Mouse (Mus musculus): ENCODE measurements around the gene Cd3eap.
A peak's percentile ranks its signal among the peaks of the same experiment; 100 is the strongest.

Cd3eap gene

DNA sequence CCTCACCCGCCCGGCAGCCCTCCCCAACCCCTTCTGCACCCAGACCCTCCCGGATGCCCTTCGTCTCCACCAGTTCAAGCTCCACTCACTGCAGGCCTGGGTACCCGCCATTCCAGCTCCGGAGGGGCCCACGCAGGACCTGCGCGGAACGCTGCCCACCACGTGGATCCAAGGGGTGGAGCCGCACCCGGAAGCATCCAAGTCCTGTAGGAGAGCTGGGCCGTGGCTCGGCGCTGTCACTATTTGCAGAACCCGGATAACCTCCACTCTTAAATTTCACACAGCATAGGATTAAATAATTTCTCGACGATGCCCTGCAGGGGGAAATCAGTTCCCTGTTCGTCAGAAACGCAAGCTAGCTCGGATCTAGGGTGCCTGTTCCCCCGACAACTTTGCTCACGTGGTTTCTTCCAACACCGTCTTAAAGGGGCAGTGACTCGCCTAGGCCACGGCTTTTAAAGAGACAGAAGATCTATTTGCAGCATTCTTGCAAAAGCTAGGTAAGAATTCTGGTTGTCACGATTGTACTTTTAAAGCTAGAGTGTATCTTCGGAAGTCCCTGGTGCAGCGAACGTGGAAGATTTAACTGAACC, at the start of gene Cd3eap, which contains the start of gene Ppp1r13l:
Gene Cd3eap, minus strand, starts transcription at position 185 of the 593 bp plus-strand sequence.
Gene Ppp1r13l, plus strand, starts transcription at position 451 of the 593 bp plus-strand sequence.
- DNase-seq (ENCODE audit: low read depth, low spot score): peak; percentile 93

DNA sequence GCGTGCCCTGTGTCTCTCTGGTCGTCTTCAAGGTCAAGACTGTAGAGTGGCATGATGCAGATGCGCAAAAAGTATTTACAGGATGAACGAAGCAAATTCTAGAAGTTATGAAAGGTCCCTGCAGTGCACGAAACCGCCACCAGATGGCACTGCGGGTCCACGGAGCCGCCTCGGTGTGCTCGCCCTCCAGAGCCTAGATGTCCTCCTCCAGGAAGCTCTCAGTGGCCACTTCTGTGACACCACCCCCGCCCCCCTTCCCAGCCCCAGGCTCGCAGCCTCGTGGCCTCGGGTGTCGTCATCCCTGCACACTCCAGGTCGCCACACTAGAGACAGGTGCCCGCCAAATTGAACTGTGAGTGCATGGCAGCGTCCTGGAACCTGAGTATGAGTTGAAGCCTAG, 46.1 kb upstream of the Cd3eap start:
- DNase-seq (ENCODE audit: low read depth, low spot score): no peak

GRCm38 (mm10) chr7:19404476-19404875, 45.2 kb upstream of the Cd3eap start, which contains the start of gene Ckm:
TSS of gene Ckm (plus strand) at chr7:19404776.
- no peak for DNase-seq (ENCODE audit: low read depth, low spot score)

DNA sequence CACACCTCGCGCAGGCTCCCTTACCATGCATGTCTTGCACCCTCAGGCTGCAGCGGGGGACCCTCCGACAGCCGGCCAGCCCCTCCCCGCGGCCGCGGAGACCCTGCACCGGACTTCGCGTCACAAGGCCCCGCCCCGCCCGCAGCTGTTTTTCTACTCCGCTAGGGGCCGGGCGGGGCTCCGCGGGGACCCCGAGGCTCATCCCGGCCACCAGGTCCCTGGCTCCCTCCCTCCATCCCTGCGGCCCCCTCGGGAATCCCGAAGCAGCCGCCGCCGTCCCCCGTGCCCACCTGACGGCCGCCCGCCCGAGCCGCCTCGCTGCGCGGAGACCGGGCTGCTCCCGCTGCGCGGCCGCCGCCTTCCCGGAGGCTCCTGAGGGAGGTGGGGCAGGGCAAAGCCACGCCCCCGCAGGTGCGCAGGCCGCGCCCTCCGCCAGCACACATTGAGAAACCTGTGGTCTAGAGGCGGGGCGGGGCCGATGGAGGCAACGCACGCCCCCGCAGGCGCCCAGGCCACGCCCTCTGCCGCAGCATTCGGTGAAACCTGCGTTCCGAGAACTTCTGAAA, 44.5 kb upstream of the Cd3eap start, which contains the start of gene Klc3:
Gene Klc3, minus strand, starts transcription at position 374 of the 566 bp plus-strand sequence.
- no peak for DNase-seq (ENCODE audit: low read depth, low spot score)

- no peak for DNase-seq (ENCODE audit: low read depth, low spot score)
Measured at GRCm38 (mm10) chr7:19402535-19403112, 43.3 kb upstream of the Cd3eap start.

DNA sequence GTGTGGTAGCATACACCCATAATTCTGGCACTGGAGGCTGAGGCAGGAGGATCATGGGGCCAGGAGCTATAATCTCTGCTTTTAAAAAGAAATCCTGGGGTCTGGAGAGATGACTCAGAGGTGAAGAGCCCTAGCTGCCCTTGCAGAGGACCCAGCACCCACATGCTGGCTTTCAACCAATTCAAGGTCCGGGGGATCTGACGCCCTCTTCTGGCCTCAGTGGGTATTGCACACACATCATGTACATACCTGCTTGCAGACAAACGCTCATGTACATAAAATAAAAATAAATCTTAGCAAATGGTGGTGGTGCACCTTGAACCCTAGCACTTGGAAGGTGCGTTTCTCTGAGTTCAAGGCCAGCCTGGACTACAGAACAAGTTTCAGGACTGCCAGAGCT, 41.7 kb upstream of the Cd3eap start:
- DNase-seq (ENCODE audit: low read depth, low spot score): no peak

DNA sequence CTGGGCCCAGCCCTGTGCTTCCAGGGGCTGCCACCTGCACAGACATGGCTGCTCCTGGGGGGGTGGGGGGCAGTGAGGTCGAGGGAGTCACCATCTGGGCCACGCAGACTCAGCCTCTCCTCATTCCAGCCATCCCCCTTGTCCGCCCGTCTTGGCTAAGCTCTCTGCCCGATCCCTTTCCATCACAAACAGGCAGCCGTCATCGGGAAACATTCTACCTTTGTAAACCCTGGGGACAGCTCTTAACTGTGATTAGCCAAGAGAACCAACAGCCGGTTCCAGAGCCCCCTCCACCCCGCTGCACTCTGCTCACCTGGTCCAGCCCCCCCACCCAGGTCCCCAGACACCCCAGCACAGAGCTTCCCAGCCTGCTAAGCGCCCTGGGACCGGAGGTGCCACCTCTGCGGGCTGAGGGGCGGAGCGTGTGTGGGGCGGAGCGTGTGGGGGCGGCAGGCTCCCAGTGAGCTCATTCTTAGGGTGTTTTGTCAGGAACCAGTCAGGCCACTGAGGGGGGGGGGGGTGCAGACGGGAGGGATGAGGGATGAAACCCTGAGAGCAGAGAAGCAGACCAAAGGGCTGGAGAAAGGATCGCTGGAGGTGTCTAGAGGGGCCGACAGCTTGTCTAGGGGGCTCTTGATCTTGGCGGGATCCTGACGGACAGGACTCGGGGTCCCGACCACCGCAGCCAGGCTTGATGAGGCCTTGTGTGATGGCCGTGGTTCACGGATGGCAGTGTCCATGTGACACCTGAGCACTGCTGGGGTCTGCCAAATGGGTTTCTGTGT, 40.4 kb upstream of the Cd3eap start:
- DNase-seq (ENCODE audit: low read depth, low spot score): no peak

GRCm38 (mm10) chr7:19394484-19394883, 35.2 kb upstream of the Cd3eap start:
- no peak for DNase-seq (ENCODE audit: low read depth, low spot score)

GRCm38 (mm10) chr7:19388699-19389413, 29.6 kb upstream of the Cd3eap start:
- DNase-seq (ENCODE audit: low read depth, low spot score): no peak

GRCm38 (mm10) chr7:19383708-19384107, 24.4 kb upstream of the Cd3eap start:
- no peak for DNase-seq (ENCODE audit: low read depth, low spot score)

DNA sequence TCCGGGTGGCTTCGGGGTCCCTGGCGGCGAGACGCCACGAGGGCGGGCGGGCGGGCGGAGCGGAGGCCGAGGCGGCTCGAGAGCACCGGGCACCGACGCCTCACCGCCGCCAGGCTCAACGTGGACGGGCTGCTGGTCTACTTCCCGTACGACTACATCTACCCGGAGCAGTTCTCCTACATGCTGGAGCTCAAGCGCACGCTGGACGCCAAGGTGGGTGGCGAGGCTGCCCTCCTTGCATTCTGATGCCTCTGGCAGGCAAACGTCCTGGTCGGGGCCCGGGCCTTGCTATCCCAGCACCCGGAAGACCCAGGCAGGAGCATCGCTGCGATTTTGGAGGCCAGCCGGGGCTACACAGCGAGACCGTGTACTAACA, 22.9 kb upstream of the Cd3eap start:
- no peak for DNase-seq (ENCODE audit: low read depth, low spot score)

DNA sequence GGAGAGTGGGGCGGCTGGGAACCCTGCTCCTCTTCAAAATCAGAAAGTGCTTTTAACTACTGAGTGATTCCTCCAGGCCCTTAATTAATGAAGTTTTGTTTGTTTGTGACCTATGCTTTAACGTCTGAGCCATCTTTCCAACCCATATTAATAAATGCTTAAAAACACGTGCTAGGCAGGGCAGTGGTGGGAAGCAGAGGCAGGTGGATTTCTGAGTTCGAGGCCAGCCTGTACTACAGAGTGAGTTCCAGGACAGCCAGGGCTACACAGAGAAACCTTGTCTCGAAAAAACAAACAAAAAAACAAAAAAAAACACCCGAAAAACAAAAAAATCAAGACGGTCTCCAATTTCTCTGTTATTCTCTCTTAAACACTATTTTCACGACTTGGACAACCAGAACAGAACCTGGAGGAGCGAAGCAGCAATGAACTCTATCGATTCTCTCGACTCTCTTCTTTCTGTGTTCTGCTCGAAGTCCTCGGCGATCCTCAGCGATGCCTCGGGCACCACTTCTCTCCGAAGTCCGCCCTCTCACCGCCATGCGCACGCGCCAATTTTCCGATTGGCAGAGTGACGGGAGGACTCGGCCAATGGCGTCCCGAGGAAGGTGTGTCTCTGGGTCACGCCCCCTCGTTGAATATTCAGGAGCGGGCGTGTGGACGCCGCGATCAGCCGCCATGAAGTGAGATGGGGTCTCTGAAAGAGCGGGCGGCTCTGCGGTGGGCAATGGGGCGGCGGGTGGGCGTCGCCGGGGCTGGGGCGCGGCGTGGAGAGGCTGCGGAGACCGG, 22.3 kb upstream of the Cd3eap start, which contains the start of gene Ercc2:
Gene Ercc2, plus strand, starts transcription at position 634 of the 789 bp plus-strand sequence.
- DNase-seq (ENCODE audit: low read depth, low spot score): peak; percentile 98

GRCm38 (mm10) chr7:19378049-19378448, 18.8 kb upstream of the Cd3eap start:
- no peak for DNase-seq (ENCODE audit: low read depth, low spot score)

DNA sequence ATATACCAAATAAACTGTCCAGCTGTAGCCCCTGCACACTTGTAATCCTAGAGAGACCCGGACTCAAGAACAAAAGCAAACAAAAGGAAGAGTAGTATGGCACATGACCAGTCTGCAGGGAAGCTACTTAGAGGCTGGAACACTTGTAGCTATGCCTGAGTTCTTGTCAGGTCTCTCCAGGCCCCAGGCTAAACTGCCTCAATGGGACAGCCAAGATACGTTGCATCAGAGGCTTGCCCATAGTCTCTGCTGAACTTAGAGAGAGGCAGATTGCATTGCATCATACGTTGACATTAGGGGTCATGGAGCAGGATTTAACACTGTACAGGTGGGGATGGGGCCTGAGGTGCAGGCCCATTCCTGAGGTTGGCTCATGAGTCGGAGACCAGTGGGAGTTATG, 16.7 kb upstream of the Cd3eap start:
- no peak for DNase-seq (ENCODE audit: low read depth, low spot score)

- no peak for DNase-seq (ENCODE audit: low read depth, low spot score)
Measured at GRCm38 (mm10) chr7:19375368-19375767, 16.1 kb upstream of the Cd3eap start.

DNA sequence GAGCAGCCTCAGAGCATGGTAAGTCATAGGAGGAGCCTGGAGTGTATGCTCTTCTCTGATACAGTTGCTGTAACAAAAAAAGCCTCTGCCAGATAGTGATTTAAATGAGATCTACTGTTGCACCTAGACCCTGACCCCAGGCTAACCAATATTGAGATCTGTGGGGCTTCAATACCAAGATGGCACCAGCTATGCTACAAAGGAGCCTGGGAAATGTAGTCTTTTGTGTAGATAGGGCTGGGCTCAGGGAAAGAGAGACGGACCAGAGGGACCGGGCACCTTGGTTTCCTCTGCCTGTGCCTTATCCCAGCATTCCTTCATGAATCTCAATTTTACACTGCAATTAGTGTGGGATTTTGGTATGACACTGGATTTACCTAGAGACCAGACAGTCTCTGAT, 14.1 kb upstream of the Cd3eap start:
- DNase-seq (ENCODE audit: low read depth, low spot score): no peak

GRCm38 (mm10) chr7:19369823-19370425, 10.6 kb upstream of the Cd3eap start:
- no peak for DNase-seq (ENCODE audit: low read depth, low spot score)

DNA sequence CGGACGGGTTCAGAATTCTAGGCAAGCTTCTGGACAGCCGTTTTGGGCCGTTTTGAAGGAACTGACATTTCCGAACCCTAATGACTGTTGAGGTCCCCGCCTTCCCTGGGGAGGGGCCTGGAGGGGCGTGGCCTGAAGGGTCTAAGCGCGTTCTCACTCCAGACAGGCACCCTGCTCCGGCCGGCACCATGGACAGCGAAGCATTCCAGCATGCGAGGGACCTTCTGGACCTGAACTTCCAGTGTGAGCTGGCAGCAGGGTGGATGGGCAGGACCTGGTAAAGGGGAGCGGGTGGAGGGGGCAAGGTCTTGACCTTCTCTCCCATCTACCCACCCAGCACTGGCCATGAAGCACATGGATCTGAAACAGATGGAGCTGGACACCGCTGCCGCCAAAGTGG, 9.1 kb upstream of the Cd3eap start:
- no peak for DNase-seq (ENCODE audit: low read depth, low spot score)

GRCm38 (mm10) chr7:19365376-19365775, 6.1 kb upstream of the Cd3eap start:
- DNase-seq (ENCODE audit: low read depth, low spot score): no peak

DNA sequence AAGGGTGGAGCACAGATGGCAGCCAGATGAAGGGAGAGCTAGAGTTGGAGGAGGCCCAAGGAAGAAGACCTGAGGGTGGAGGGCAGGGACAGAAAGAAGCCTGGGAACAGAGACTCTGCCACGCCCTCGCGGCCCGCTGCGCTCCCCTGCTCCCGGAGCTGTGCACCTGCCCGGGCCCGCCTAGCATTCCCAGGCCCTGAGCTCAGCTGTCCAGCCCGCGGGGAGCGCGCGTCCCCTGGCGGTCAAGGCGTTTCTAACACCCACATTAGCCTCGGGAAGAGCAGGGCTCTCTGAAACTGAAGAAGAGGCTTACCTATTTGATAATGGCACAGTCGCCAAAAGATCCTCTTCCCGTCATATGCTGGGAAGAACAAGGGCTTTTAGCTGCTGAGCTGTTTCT, 4.6 kb upstream of the Cd3eap start:
- no peak for DNase-seq (ENCODE audit: low read depth, low spot score)

Data from telencephalon, adult 2 months (tissue).